In the genomic region with DNA sequence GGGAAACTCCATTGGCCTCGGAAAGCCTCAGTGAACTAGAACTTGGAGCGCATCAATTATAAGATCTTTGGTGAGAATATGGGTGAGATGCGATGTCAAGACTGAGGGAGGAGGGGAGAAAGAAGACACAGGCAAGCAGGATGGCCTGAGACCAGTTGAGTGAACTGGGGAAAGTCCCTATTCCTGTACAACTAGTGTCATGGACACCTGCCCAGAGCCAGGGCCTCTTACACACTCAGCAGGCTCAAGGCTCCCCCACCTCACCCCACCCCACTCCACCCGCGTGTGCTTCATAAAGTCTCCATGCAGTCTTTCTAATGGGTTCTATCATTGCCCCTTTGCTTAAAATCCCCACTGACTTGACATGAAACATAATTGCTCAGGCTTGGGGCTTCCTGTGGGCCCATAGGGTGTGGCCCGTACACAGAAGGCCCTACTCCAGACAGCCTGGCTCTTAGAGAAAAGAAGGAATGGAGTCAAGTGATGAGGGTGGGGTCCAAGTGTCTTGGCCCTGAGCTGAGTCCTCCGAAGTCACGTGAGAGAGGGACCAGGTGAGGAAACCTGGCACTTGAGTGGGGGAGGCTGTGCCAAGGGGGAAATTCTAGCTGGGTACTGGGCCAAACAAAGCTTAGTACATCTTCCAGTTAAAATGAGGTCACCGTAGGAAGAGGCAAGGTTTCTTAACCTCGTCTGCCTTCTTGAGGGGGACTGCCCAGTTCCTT, we compare ENCODE assay signal across 22 mouse cellular contexts. TPM values are rescaled to one million over a fixed set of nuclear protein-coding genes. Genes with fewer than 3 reads are reported as not detected.
DNase-seq lines count a peak whose midpoint lies in the region; ATAC-seq and TF ChIP-seq lines count a peak whose summit lies in the region.
"Had no signal": no experiment of that assay in that cellular context is flagged by ENCODE, and none has a peak within 500 bp of the region (broad histone marks: within the 10 kb centered on the region; RNA-seq: fewer than 3 reads in every experiment).

No protein-coding gene starts in this region.

- DNase-seq in heart, adult 18-20 months = peak; percentile 50 to 51
- no peak for DNase-seq in heart, postnatal 4 days
- no peak for DNase-seq in stomach, postnatal 0 days (ENCODE audit: low spot score)
- peak; percentile 34 for DNase-seq in lung, adult 2 months
- no peak for DNase-seq in retina, embryonic 14.5 days (ENCODE audit: low spot score)
- DNase-seq: adrenal gland, postnatal 14 days; cerebellum, adult 18-20 months; cerebellum, postnatal 36 days; kidney, postnatal 36 days; liver, embryonic 13.5 days; retina, postnatal 1 day; thymus, postnatal 4 days had no signal

- TF ChIP-seq CTCF in stomach, postnatal 0 days (IDR thresholded peaks at IDR 0.05; ENCODE audit: low read depth) = no peak
- TF ChIP-seq CTCF in lung, adult 2 months (IDR thresholded peaks at IDR 0.05; ENCODE audit: insufficient read depth, low read length) = no peak

- H3K27me3 ChIP-seq in stomach, embryonic 15.5 days (replicated peaks) = no peaks in the 10 kb centered on the region
- H3K27me3 ChIP-seq in stomach, postnatal 0 days (ENCODE audit: control insufficient read depth, insufficient read depth, low read length) = no peaks in the 10 kb centered on the region
- H3K27me3 ChIP-seq: hindbrain, embryonic 15.5 days had no signal

- peak overlapping the region; percentile 21; the same call in 1 of the 2 replicates for H3K27ac ChIP-seq in stomach, embryonic 15.5 days
- H3K27ac ChIP-seq in stomach, postnatal 0 days (replicated peaks) = no peak overlapping the region
- H3K27ac ChIP-seq: limb, embryonic 12.5 days; liver, embryonic 13.5 days had no signal

- no peaks in the 10 kb centered on the region for H3K36me3 ChIP-seq in stomach, embryonic 15.5 days
- no peaks in the 10 kb centered on the region for H3K36me3 ChIP-seq in stomach, postnatal 0 days (ENCODE audit: control insufficient read depth, insufficient read depth, low read length)
- H3K36me3 ChIP-seq: hindbrain, embryonic 15.5 days; limb, embryonic 12.5 days; liver, embryonic 13.5 days had no signal

- no peak overlapping the region for H3K4me2 ChIP-seq in stomach, embryonic 15.5 days
- H3K4me2 ChIP-seq in stomach, postnatal 0 days (replicated peaks; ENCODE audit: low read depth) = no peak overlapping the region
- H3K4me2 ChIP-seq: hindbrain, embryonic 15.5 days; limb, embryonic 12.5 days; liver, embryonic 13.5 days had no signal

- TF ChIP-seq EP300 in stomach, postnatal 0 days (optimal IDR thresholded peaks at IDR 0.05) = no peak

- no peak overlapping the region for H3K9ac ChIP-seq in stomach, embryonic 15.5 days
- H3K9ac ChIP-seq in stomach, postnatal 0 days (ENCODE audit: low read length) = no peak overlapping the region
- H3K9ac ChIP-seq: hindbrain, embryonic 15.5 days; limb, embryonic 12.5 days; liver, embryonic 13.5 days had no signal

- TF ChIP-seq POLR2A in lung, adult 2 months (IDR thresholded peaks at IDR 0.05; ENCODE audit: borderline replicate concordance, extremely low read depth, low read depth, low read length) = no peak

- H3K4me1 ChIP-seq in stomach, embryonic 15.5 days = peaks cover 15% of the 10 kb centered on the region; the same call in 1 of the 2 replicates
- H3K4me1 ChIP-seq in stomach, postnatal 0 days (replicated peaks; ENCODE audit: control insufficient read depth, insufficient read depth) = no peaks in the 10 kb centered on the region
- H3K4me1 ChIP-seq in lung, adult 2 months (ENCODE audit: control insufficient read depth, insufficient read depth, low read length) = peaks cover 6% of the 10 kb centered on the region; the same call in 1 of the 2 replicates
- H3K4me1 ChIP-seq: liver, embryonic 13.5 days had no signal

- H3K4me3 ChIP-seq in stomach, embryonic 15.5 days (replicated peaks) = no peak overlapping the region
- no peak overlapping the region for H3K4me3 ChIP-seq in stomach, postnatal 0 days (ENCODE audit: low read depth, low read length)
- H3K4me3 ChIP-seq in lung, adult 2 months (replicated peaks; ENCODE audit: extremely low read depth, low read depth, low read length) = no peak overlapping the region
- H3K4me3 ChIP-seq: hindbrain, embryonic 15.5 days; limb, embryonic 12.5 days; liver, embryonic 13.5 days had no signal

- no peak for ATAC-seq in stomach, embryonic 15.5 days (ENCODE audit: insufficient read depth, low FRiP score, low read depth)
- ATAC-seq in stomach, postnatal 0 days (ENCODE audit: low FRiP score, low TSS enrichment) = no peak
- no peak for ATAC-seq in frontal cortex, adult (ENCODE audit: low TSS enrichment)
- ATAC-seq: activated CD4-positive, CD25-positive, alpha-beta regulatory T cell, adult 4 months; forebrain, embryonic 14.5 days; intestine, embryonic 16.5 days; midbrain, embryonic 16.5 days; Patski had no signal

- H3K9me3 ChIP-seq in stomach, embryonic 15.5 days = no peaks in the 10 kb centered on the region
- H3K9me3 ChIP-seq in stomach, postnatal 0 days (ENCODE audit: control insufficient read depth, low read length) = no peaks in the 10 kb centered on the region
- H3K9me3 ChIP-seq: hindbrain, embryonic 15.5 days; limb, embryonic 12.5 days; liver, embryonic 13.5 days had no signal

- 83% methylated on average over 10 of the region's 10 CpGs for WGBS in stomach, embryonic 15.5 days
- 84% methylated on average over 10 of the region's 10 CpGs for WGBS in stomach, postnatal 0 days
- 75% methylated on average over 10 of the region's 10 CpGs for WGBS in lung, adult 2 months

RNA-seq across cellular contexts. Expression of gene Tpbgl, which starts 39.0 kb away (rescaled TPM):
- 1 to 10 TPM; 2.3 to 3.2 TPM for total RNA-seq in heart, adult 18-20 months (2021)
- 1 to 10 TPM; 3.4 to 4.7 TPM for total RNA-seq in heart, postnatal 4 days (2021)
- polyA plus RNA-seq in stomach, embryonic 15.5 days (2015; fragmentation: Nextera tagmentation; extraction: Ambion mirVana) = 1.9 and 2.0 TPM in 2 replicates
- 1.5 and 1.7 TPM in 2 replicates for polyA plus RNA-seq in stomach, postnatal 0 days (2015; fragmentation: Nextera tagmentation; extraction: Ambion mirVana)
- 3.8 and 7.2 TPM in 2 replicates for polyA plus RNA-seq in lung, adult 2 months (2012; rRNA removed)

RNA-seq across cellular contexts. Expression of gene Slco2b1, which starts 45.2 kb away (rescaled TPM):
- 1 to 10 TPM; 9.2 to 9.7 TPM for total RNA-seq in heart, adult 18-20 months (2021)
- total RNA-seq in heart, postnatal 4 days (2021) = 1 to 10 TPM; 4.0 to 4.2 TPM
- 2.7 and 3.3 TPM in 2 replicates for polyA plus RNA-seq in stomach, embryonic 15.5 days (2015; fragmentation: Nextera tagmentation; extraction: Ambion mirVana)
- 2.1 and 2.2 TPM in 2 replicates for polyA plus RNA-seq in stomach, postnatal 0 days (2015; fragmentation: Nextera tagmentation; extraction: Ambion mirVana)
- polyA plus RNA-seq in lung, adult 2 months (2012; rRNA removed) = 16.5 and 18.0 TPM in 2 replicates
- total RNA-seq: megakaryocyte-erythroid progenitor cell, adult 5-6 weeks had no signal
- polyA plus RNA-seq: activated CD4-positive, CD25-positive, alpha-beta regulatory T cell, adult 4 months; Patski had no signal

Comparison
In these comparisons a context has a peak if more than half of its experiments do, and no peak if none do; other contexts are left out.
1. DNase-seq: peak in heart, adult 18-20 months (2 of 2) and lung, adult 2 months (single experiment); none in heart, postnatal 4 days (single experiment), stomach, postnatal 0 days (single experiment) and retina, embryonic 14.5 days (single experiment).